In genomic region chr11:91041486-91041885, GRCm38 (mm10) we compare ENCODE assay signal across 25 mouse cellular contexts.
DNase-seq lines count a peak whose midpoint lies in the region; ATAC-seq and TF ChIP-seq lines count a peak whose summit lies in the region.
"Had no signal": no experiment of that assay in that cellular context is flagged by ENCODE, and none has a peak within 500 bp of the region (broad histone marks: within the 10 kb centered on the region; RNA-seq: fewer than 3 reads in every experiment).

No protein-coding gene starts in this region.

- no peaks in the 10 kb centered on the region for H3K9me3 ChIP-seq in forebrain, embryonic 13.5 days (replicated peaks)
- no peaks in the 10 kb centered on the region for H3K9me3 ChIP-seq in forebrain, embryonic 12.5 days
- no peaks in the 10 kb centered on the region for H3K9me3 ChIP-seq in forebrain, embryonic 15.5 days
- H3K9me3 ChIP-seq in forebrain, embryonic 10.5 days, result no peaks in the 10 kb centered on the region
- H3K9me3 ChIP-seq in midbrain, postnatal 0 days (ENCODE audit: low read length), result no peaks in the 10 kb centered on the region
- H3K9me3 ChIP-seq in midbrain, embryonic 14.5 days (ENCODE audit: control insufficient read depth, low read length), result no peaks in the 10 kb centered on the region
- H3K9me3 ChIP-seq: embryonic facial prominence, embryonic 13.5 days; embryonic facial prominence, embryonic 15.5 days; G1E had no signal

- no peak overlapping the region for H3K27ac ChIP-seq in forebrain, embryonic 13.5 days
- no peak overlapping the region for H3K27ac ChIP-seq in forebrain, embryonic 12.5 days
- H3K27ac ChIP-seq in forebrain, embryonic 15.5 days (replicated peaks), result no peak overlapping the region
- no peak overlapping the region for H3K27ac ChIP-seq in forebrain, embryonic 10.5 days
- H3K27ac ChIP-seq in midbrain, postnatal 0 days (ENCODE audit: low read depth, low read length), result no peak overlapping the region
- no peak overlapping the region for H3K27ac ChIP-seq in midbrain, embryonic 14.5 days (replicated peaks; ENCODE audit: low read depth, low read length)
- H3K27ac ChIP-seq: embryonic facial prominence, embryonic 13.5 days; embryonic facial prominence, embryonic 15.5 days had no signal

- ATAC-seq in forebrain, embryonic 13.5 days, result peak; percentile 30; the same call in 1 of the 2 replicates
- no peak for ATAC-seq in forebrain, embryonic 12.5 days (ENCODE audit: low FRiP score)
- ATAC-seq in forebrain, embryonic 15.5 days (replicated peaks), result peak; percentile 41; the same call in 1 of the 2 replicates
- no peak for ATAC-seq in midbrain, postnatal 0 days (ENCODE audit: low FRiP score)
- no peak for ATAC-seq in midbrain, embryonic 14.5 days (ENCODE audit: low FRiP score, low TSS enrichment)
- ATAC-seq: activated CD4-positive, CD25-positive, alpha-beta regulatory T cell, adult 4 months; CD4-positive, CD25-positive, alpha-beta regulatory T cell, adult 4 months; Patski had no signal

- no peak for TF ChIP-seq CTCF in midbrain, postnatal 0 days (IDR thresholded peaks at IDR 0.05)

- no peak overlapping the region for H3K4me2 ChIP-seq in forebrain, embryonic 13.5 days
- H3K4me2 ChIP-seq in forebrain, embryonic 12.5 days, result no peak overlapping the region
- H3K4me2 ChIP-seq in forebrain, embryonic 15.5 days (replicated peaks), result no peak overlapping the region
- H3K4me2 ChIP-seq in midbrain, postnatal 0 days (ENCODE audit: low read depth, low read length, poor library complexity, severe bottlenecking), result no peak overlapping the region
- H3K4me2 ChIP-seq in midbrain, embryonic 14.5 days (ENCODE audit: low read length), result no peak overlapping the region
- H3K4me2 ChIP-seq: embryonic facial prominence, embryonic 13.5 days; embryonic facial prominence, embryonic 15.5 days had no signal

- H3K27me3 ChIP-seq in forebrain, embryonic 13.5 days, result no peaks in the 10 kb centered on the region
- no peaks in the 10 kb centered on the region for H3K27me3 ChIP-seq in forebrain, embryonic 12.5 days
- H3K27me3 ChIP-seq in forebrain, embryonic 15.5 days, result no peaks in the 10 kb centered on the region
- no peaks in the 10 kb centered on the region for H3K27me3 ChIP-seq in forebrain, embryonic 10.5 days (ENCODE audit: poor library complexity, severe bottlenecking)
- no peaks in the 10 kb centered on the region for H3K27me3 ChIP-seq in midbrain, postnatal 0 days (ENCODE audit: insufficient read depth, low read length)
- H3K27me3 ChIP-seq in midbrain, embryonic 14.5 days (ENCODE audit: control insufficient read depth, insufficient read depth, low read length), result no peaks in the 10 kb centered on the region
- H3K27me3 ChIP-seq: CH12.LX; embryonic facial prominence, embryonic 13.5 days; embryonic facial prominence, embryonic 15.5 days; Patski had no signal

- WGBS in forebrain, embryonic 13.5 days, result 64% methylated on average over 3 of the region's 3 CpGs
- 69% methylated on average over 3 of the region's 3 CpGs for WGBS in forebrain, embryonic 12.5 days
- WGBS in forebrain, embryonic 15.5 days, result 54% methylated on average over 3 of the region's 3 CpGs
- 75% methylated on average over 3 of the region's 3 CpGs for WGBS in forebrain, embryonic 10.5 days
- WGBS in midbrain, postnatal 0 days, result 76% methylated on average over 3 of the region's 3 CpGs
- 82% methylated on average over 3 of the region's 3 CpGs for WGBS in midbrain, embryonic 14.5 days

- no peaks in the 10 kb centered on the region for H3K4me1 ChIP-seq in forebrain, embryonic 13.5 days
- no peaks in the 10 kb centered on the region for H3K4me1 ChIP-seq in forebrain, embryonic 12.5 days
- 0 out of 2 replicates have a peak, but pooled peaks cover 3% of the 10 kb centered on the region for H3K4me1 ChIP-seq in forebrain, embryonic 15.5 days
- H3K4me1 ChIP-seq in forebrain, embryonic 10.5 days, result no peaks in the 10 kb centered on the region
- no peaks in the 10 kb centered on the region for H3K4me1 ChIP-seq in midbrain, postnatal 0 days (ENCODE audit: insufficient read depth, low read length)
- H3K4me1 ChIP-seq in midbrain, embryonic 14.5 days (ENCODE audit: control insufficient read depth, insufficient read depth, low read length), result no peaks in the 10 kb centered on the region
- H3K4me1 ChIP-seq: embryonic facial prominence, embryonic 13.5 days; embryonic facial prominence, embryonic 15.5 days had no signal

- no peak overlapping the region for H3K4me3 ChIP-seq in forebrain, embryonic 13.5 days
- H3K4me3 ChIP-seq in forebrain, embryonic 12.5 days (replicated peaks), result no peak overlapping the region
- H3K4me3 ChIP-seq in forebrain, embryonic 15.5 days, result no peak overlapping the region
- H3K4me3 ChIP-seq in forebrain, embryonic 10.5 days, result no peak overlapping the region
- H3K4me3 ChIP-seq in midbrain, postnatal 0 days (ENCODE audit: low read depth, low read length), result no peak overlapping the region
- no peak overlapping the region for H3K4me3 ChIP-seq in midbrain, embryonic 14.5 days (replicated peaks; ENCODE audit: low read depth, low read length)
- H3K4me3 ChIP-seq: embryonic facial prominence, embryonic 13.5 days; embryonic facial prominence, embryonic 15.5 days; erythroblast, embryonic 14.5 days had no signal

- no peak for DNase-seq in forebrain, embryonic 10.5 days (ENCODE audit: extremely low spot score, low spot score)
- peak; percentile 21 for DNase-seq in midbrain, postnatal 0 days (ENCODE audit: low spot score)
- DNase-seq in midbrain, embryonic 14.5 days, result no peak
- DNase-seq: adrenal gland, adult 8-10 months; adrenal gland, postnatal 14 days; adrenal gland, postnatal 36 days; B cell, adult 2 months; cerebellum, adult 11 months; cerebellum, adult 18-20 months; cerebellum, adult 8-10 months; cerebellum, adult 9-11 months; cerebellum, postnatal 14 days; cerebellum, postnatal 36 days; embryo, embryonic 11 days had no signal

- no peaks in the 10 kb centered on the region for H3K36me3 ChIP-seq in forebrain, embryonic 13.5 days (ENCODE audit: poor library complexity, severe bottlenecking)
- H3K36me3 ChIP-seq in forebrain, embryonic 12.5 days (replicated peaks), result no peaks in the 10 kb centered on the region
- H3K36me3 ChIP-seq in forebrain, embryonic 15.5 days, result no peaks in the 10 kb centered on the region
- no peaks in the 10 kb centered on the region for H3K36me3 ChIP-seq in forebrain, embryonic 10.5 days (replicated peaks)
- no peaks in the 10 kb centered on the region for H3K36me3 ChIP-seq in midbrain, postnatal 0 days (ENCODE audit: insufficient read depth, low read length)
- H3K36me3 ChIP-seq in midbrain, embryonic 14.5 days (ENCODE audit: control insufficient read depth, insufficient read depth, low read length), result no peaks in the 10 kb centered on the region
- H3K36me3 ChIP-seq: embryonic facial prominence, embryonic 13.5 days; embryonic facial prominence, embryonic 15.5 days; G1E had no signal

- H3K9ac ChIP-seq in forebrain, embryonic 13.5 days, result no peak overlapping the region
- no peak overlapping the region for H3K9ac ChIP-seq in forebrain, embryonic 12.5 days
- H3K9ac ChIP-seq in forebrain, embryonic 15.5 days (replicated peaks), result no peak overlapping the region
- H3K9ac ChIP-seq in midbrain, postnatal 0 days (replicated peaks; ENCODE audit: low read length, poor library complexity, severe bottlenecking), result no peak overlapping the region
- H3K9ac ChIP-seq in midbrain, embryonic 14.5 days (replicated peaks; ENCODE audit: low read length), result no peak overlapping the region
- H3K9ac ChIP-seq: embryonic facial prominence, embryonic 13.5 days; embryonic facial prominence, embryonic 15.5 days had no signal

Comparison
In these comparisons a context has a peak if more than half of its experiments do, and no peak if none do; other contexts are left out.
1. ATAC-seq: peak in forebrain, embryonic 13.5 days (single experiment) and forebrain, embryonic 15.5 days (single experiment); none in forebrain, embryonic 12.5 days (single experiment), midbrain, postnatal 0 days (single experiment) and midbrain, embryonic 14.5 days (single experiment).